Mouse (Mus musculus): Measurements from ENCODE around the gene Hdac1.

DNA sequence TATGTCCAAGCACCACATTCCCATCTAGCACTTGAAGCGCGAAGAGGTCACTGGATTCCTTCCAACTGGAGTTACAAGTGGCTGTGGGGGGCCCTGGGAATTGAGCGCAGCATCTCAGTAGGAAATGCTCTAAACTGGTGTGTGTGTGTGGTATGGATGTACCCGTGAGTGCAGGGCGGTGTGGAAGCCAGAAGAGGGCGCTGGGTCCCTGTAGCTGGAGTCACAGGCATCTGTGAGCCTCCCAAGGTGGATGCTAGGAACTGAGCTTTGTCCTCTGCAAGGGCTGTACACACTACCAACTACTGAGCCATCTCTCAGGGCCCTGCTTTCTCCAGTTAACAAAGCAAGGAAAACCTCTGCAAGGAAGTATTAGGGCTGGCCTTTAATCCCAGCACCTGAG, 2.5 kb downstream of the Hdac1 start:
- TF ChIP-seq EP300 (IDR thresholded peaks at IDR 0.05) = no peak
- TF ChIP-seq CTCF (IDR thresholded peaks at IDR 0.05) = peak; percentile 69

Data from lung, postnatal 0 days (tissue).